Mouse (Mus musculus) forebrain, embryonic 11.5 days (tissue): ENCODE results near the gene Myo18a. TPM values are rescaled to one million over a fixed set of nuclear protein-coding genes. Genes with fewer than 3 reads are reported as not detected.

Source experiments
- ATAC-seq: fragments of 200-750 bp; cut with Nextera tagmentation; replicated peaks from 2 replicates; pipeline ENCODE4 v1.8.0; 2017; ENCODE audit warnings: moderate TSS enrichment; ENCODE audit not compliant: low FRiP score
- DNase-seq: peaks from one replicate; pipeline ENCODE4 v3.0.0-alpha.2; 2017; ENCODE audit warnings: low spot score
- H3K27ac ChIP-seq: fragments of 300-500 bp; sonication (generic); 2 replicates; pipeline ENCODE4 v1.5.1; 2014; ENCODE audit warnings: low read depth, low read length
- H3K27me3 ChIP-seq: fragments of 300-500 bp; sonication (generic); 2 replicates; pipeline ENCODE4 v1.6.1; 2014; ENCODE audit warnings: mild to moderate bottlenecking, low read length, mixed read lengths; ENCODE audit not compliant: control insufficient read depth, insufficient read depth
- H3K36me3 ChIP-seq: fragments of 300-500 bp; sonication (generic); 2 replicates; pipeline ENCODE4 v1.6.1; 2014; ENCODE audit warnings: mild to moderate bottlenecking, low read length, moderate library complexity, mixed read lengths; ENCODE audit not compliant: control insufficient read depth, insufficient read depth
- H3K4me1 ChIP-seq: fragments of 300-500 bp; sonication (generic); replicated peaks from 2 replicates; pipeline ENCODE4 v1.6.1; 2014; ENCODE audit warnings: low read length, mixed read lengths; ENCODE audit not compliant: control insufficient read depth, insufficient read depth
- H3K4me2 ChIP-seq: fragments of 300-500 bp; sonication (generic); 2 replicates; pipeline ENCODE4 v1.6.1; 2014; ENCODE audit warnings: low read depth, mild to moderate bottlenecking, low read length, moderate library complexity, mixed read lengths; ENCODE audit not compliant: severe bottlenecking
- H3K4me3 ChIP-seq: fragments of 300-500 bp; sonication (generic); 2 replicates; pipeline ENCODE4 v1.5.1; 2014; ENCODE audit warnings: low read depth, low read length
- H3K9ac ChIP-seq: fragments of 300-500 bp; sonication (generic); 2 replicates; pipeline ENCODE4 v1.6.1; 2014; ENCODE audit warnings: low read length
- H3K9me3 ChIP-seq: fragments of 300-500 bp; sonication (generic); 2 replicates; pipeline ENCODE4 v1.6.1; 2016; ENCODE audit warnings: low read length, mixed read lengths; ENCODE audit not compliant: control insufficient read depth
- WGBS: fragments of 180-500 bp; shearing (Covaris S2); extraction: QIAGEN DNeasy Blood & Tissue Kit; methylation state at CpG from one replicate; pipeline ENCODE4 v1.1.7; 2014; 5-methylcytosine and 5-hydroxymethylcytosine counted together
- polyA plus RNA-seq: library from polyadenylated mRNA; unstranded; fragments of >200 nt; fragmentation: Nextera tagmentation; extraction: Ambion mirVana; gene quantifications from 2 replicates; pipeline ENCODE4 v1.2.1, GENCODE M21; 2014

The Myo18a gene
- polyA plus RNA-seq, 1 experiment from 2014 or later, result 31.4 TPM

GRCm38 (mm10) chr11:77876760-77877148 lies 113.7 kb downstream of the Myo18a start:
- Histone ChIP-seq H3K4me1 (peaks cover 12% of the 10 kb centered on the region), H3K27ac (no peak overlapping the region), H3K9ac (no peak overlapping the region), H3K36me3 (no peaks in the 10 kb centered on the region), H3K27me3 (no peaks in the 10 kb centered on the region; the same call in 1 of the 2 replicates), H3K4me3 (no peak overlapping the region), H3K9me3 (no peaks in the 10 kb centered on the region), H3K4me2 (no peak overlapping the region)
- 48% methylated on average over 11 of the region's 11 CpGs for WGBS
- DNase-seq (no peak), ATAC-seq (no peak)

GRCm38 (mm10) chr11:77884524-77885245 lies 121.6 kb downstream of the Myo18a start:
- no peak overlapping the region for H3K4me2 ChIP-seq
- H3K4me3 ChIP-seq, result no peak overlapping the region
- no peaks in the 10 kb centered on the region for H3K36me3 ChIP-seq
- H3K9ac ChIP-seq, result no peak overlapping the region
- peaks cover 18% of the 10 kb centered on the region for H3K4me1 ChIP-seq
- H3K9me3 ChIP-seq, result no peaks in the 10 kb centered on the region
- DNase-seq, result no peak
- 48% methylated on average over 10 of the region's 10 CpGs for WGBS
- peak overlapping the region; percentile 18; the same call in 1 of the 2 replicates for H3K27ac ChIP-seq
- ATAC-seq, result no peak
- no peaks in the 10 kb centered on the region for H3K27me3 ChIP-seq

GRCm38 (mm10) chr11:77885246-77885575 lies 122.2 kb downstream of the Myo18a start:
- no peak overlapping the region for H3K9ac ChIP-seq
- no peak overlapping the region for H3K4me3 ChIP-seq
- H3K4me1 ChIP-seq, result peaks cover 15% of the 10 kb centered on the region
- no peak for ATAC-seq
- H3K4me2 ChIP-seq, result no peak overlapping the region
- H3K36me3 ChIP-seq, result no peaks in the 10 kb centered on the region
- WGBS, result 30% methylated on average over 8 of the region's 8 CpGs
- H3K27me3 ChIP-seq, result no peaks in the 10 kb centered on the region
- no peak for DNase-seq
- H3K9me3 ChIP-seq, result no peaks in the 10 kb centered on the region
- peak overlapping the region; percentile 18; the same call in 1 of the 2 replicates for H3K27ac ChIP-seq

GRCm38 (mm10) chr11:77887373-77887960 lies 124.4 kb downstream of the Myo18a start:
- peak; percentile 65; the same call in 1 of the 2 replicates for ATAC-seq

GRCm38 (mm10) chr11:77888846-77889245 lies 125.8 kb downstream of the Myo18a start:
- DNase-seq, result no peak
- Histone ChIP-seq H3K4me1 (peaks cover 37% of the 10 kb centered on the region), H3K4me3 (no peak overlapping the region), H3K9ac (no peak overlapping the region), H3K9me3 (no peaks in the 10 kb centered on the region), H3K27me3 (no peaks in the 10 kb centered on the region), H3K4me2 (no peak overlapping the region), H3K36me3 (no peaks in the 10 kb centered on the region), H3K27ac (no peak overlapping the region)
- ATAC-seq, result no peak
- WGBS, result 93% methylated on average over 5 of the region's 5 CpGs

More at GRCm38 (mm10) chr11:77887373-77887960, 124.4 kb downstream of the Myo18a start:
- 0 out of 2 replicates have a peak overlapping the region, but pooled peaks have one; percentile 8 for H3K4me2 ChIP-seq
- no peak for DNase-seq
- no peak overlapping the region for H3K4me3 ChIP-seq
- H3K36me3 ChIP-seq, result no peaks in the 10 kb centered on the region
- H3K27ac ChIP-seq, result peak overlapping the region; percentile 63
- H3K4me1 ChIP-seq, result peaks cover 28% of the 10 kb centered on the region
- WGBS, result 42% methylated on average over 17 of the region's 17 CpGs
- H3K9ac ChIP-seq, result peak overlapping the region; percentile 37; the same call in 1 of the 2 replicates
- no peaks in the 10 kb centered on the region for H3K27me3 ChIP-seq
- no peaks in the 10 kb centered on the region for H3K9me3 ChIP-seq

GRCm38 (mm10) chr11:77889484-77889883 lies 126.4 kb downstream of the Myo18a start:
- no peak overlapping the region for H3K4me3 ChIP-seq
- no peak for ATAC-seq
- no peaks in the 10 kb centered on the region for H3K36me3 ChIP-seq
- H3K9ac ChIP-seq, result no peak overlapping the region
- no peak overlapping the region for H3K27ac ChIP-seq
- DNase-seq, result no peak
- peaks cover 38% of the 10 kb centered on the region for H3K4me1 ChIP-seq
- H3K9me3 ChIP-seq, result no peaks in the 10 kb centered on the region
- WGBS, result 70% methylated on average over 1 of the region's 2 CpGs
- H3K27me3 ChIP-seq, result no peaks in the 10 kb centered on the region
- no peak overlapping the region for H3K4me2 ChIP-seq

- Histone ChIP-seq H3K27me3 (no peaks in the 10 kb centered on the region), H3K4me2 (no peak overlapping the region), H3K9me3 (no peaks in the 10 kb centered on the region), H3K9ac (no peak overlapping the region), H3K27ac (no peak overlapping the region; the same call in 1 of the 2 replicates), H3K4me3 (no peak overlapping the region), H3K4me1 (peaks cover 37% of the 10 kb centered on the region), H3K36me3 (no peaks in the 10 kb centered on the region)
- ATAC-seq (no peak), DNase-seq (no peak)
- 38% methylated on average over 2 of the region's 2 CpGs for WGBS
These were observed 127.7 kb downstream of the Myo18a start for GRCm38 (mm10) chr11:77890648-77891258.

GRCm38 (mm10) chr11:77892883-77893282 lies 129.8 kb downstream of the Myo18a start:
- Histone ChIP-seq H3K9me3 (no peaks in the 10 kb centered on the region), H3K27ac (peak overlapping the region; percentile 93), H3K27me3 (no peaks in the 10 kb centered on the region), H3K36me3 (no peaks in the 10 kb centered on the region), H3K9ac (peak overlapping the region; percentile 51), H3K4me1 (peaks cover 47% of the 10 kb centered on the region), H3K4me3 (peak overlapping the region; percentile 1; the same call in 1 of the 2 replicates), H3K4me2 (peak overlapping the region; percentile 41)
- 7% methylated on average over 5 of the region's 5 CpGs for WGBS
- DNase-seq (no peak), ATAC-seq (no peak)
